Mouse (Mus musculus) gastrocnemius, postnatal 36 days (tissue): ENCODE measurements at regions not wholly inside any gene's neighbourhood (a gene's known extent, or its start where the extent isn't known, plus 50 kb on each side); places are given as distances from the start of the nearest gene placed in this dataset.

ENCODE experiments used
- DNase-seq, 2 experiments: peaks; one replicate each; pipeline ENCODE4 v3.0.0; 2022
- intact Hi-C: fragments of 180-260 bp; cut with DNase I; formaldehyde crosslinking; loops from one replicate; pipeline ENCODE4 v1.15.1; 2025

DNA sequence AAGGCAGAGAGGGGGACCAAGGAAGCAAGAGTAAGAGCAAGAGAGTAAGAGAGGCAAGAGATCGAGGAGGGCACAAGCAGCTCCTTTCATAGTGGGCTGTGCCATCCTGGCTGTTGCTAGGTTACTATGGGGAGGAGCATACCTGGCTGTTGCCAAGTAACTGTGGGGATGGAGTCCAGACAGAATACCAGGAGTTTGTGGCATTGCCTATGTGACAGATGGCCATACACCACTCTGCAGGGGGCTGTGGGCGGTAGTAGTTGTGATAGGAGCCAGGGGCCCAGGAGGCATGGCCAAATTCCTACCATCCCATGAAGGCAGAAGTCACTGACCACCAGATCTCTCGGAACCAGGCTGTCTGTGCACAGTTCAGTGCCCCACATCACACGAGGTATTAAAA, 349.5 kb downstream of the Osr1 start:
- intact Hi-C loops, result no loop called here
- DNase-seq, result no peak

DNA sequence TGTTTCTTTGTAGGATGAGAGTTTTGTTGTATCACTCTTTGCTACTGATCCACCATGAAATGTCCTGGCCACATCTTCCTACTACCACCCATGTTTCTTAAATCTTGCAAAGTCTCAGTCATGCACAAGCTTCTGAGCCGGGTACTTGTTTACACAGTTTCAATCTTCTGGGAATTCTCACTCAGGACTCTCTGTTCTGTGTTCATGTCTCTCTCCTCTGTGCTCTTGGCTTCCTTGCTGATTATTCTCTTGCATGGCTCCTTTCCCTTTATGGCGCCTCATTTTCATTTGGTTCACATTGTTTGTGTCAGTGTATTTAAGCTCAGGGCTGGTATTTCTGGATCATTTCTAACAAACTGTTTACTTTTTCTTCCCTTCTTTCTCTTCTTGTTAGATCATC, 350.5 kb downstream of the Osr1 start:
- DNase-seq, result no peak
- intact Hi-C loops, result no loop called here

DNA sequence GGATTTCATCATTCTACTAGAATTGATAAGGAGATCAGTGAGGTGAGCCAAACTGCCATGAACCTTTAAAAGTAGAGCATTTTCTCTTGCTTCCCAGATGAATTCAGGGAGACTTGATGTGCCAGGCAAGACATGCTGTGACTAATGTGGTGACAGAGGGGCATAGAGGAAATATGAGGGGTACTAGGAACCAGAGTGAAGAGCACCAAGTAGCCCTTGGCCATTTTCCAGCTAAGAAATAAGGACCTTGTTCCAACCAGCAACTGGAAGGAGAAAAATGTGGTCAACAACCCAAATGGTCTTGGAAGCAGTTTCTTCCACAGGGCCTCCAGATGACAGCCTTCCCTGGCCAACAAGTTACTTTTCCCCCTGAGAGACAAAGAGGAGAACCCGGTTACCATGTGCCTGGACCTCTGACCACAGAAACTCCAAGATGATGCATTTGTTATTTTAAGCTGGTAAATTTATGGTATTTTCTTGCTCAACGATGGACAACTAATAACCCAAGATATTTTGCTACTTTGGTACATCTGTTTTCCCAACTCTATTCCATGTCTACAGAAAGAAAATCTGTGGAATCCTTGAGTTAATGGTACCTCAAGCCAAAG, 351.8 kb downstream of the Osr1 start:
- intact Hi-C loops, result no loop called here

DNA sequence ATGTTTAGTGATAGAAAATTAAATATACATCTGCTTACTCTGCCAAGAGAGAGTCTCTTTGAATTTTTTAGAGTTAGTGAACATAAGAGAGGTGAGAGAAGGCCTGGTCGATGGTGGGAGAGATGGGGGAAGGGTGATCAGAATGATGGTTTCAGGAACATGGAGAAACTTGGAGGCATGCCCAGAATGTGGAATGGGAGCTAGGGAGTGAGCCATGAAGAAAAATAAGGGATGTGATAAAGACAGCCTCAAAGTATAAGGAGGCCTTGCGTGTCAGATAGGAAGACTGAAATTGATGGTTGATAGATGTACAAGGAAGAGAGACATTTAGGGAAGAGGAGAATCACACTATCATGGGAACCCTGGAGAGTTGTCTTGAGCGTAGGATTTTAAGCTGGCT, 354.6 kb downstream of the Osr1 start:
- intact Hi-C loops, result no loop called here

More for the DNA sequence above, 351.8 kb downstream of the Osr1 start:
- DNase-seq, result no peak

DNA sequence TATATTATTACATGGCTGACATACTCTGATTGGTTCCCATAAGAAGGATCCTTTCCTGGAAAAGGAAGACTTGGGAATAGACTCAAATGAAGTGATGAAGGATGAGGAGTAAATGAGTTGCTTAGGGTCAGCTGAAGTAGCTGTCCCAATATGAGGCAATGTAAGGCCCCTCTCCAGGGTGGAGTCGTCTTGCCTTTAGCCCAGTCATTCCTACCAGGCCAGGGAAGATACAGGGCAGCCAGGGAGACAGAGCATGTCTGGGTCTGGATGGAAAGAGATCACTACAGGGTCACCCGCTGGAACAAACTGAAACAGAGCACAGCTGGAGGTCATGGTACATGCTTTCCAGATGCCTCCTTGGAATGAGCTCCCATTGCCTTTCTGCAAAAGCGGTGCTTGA, 364.2 kb downstream of the Osr1 start:
- no peak for DNase-seq
- intact Hi-C loops, result no loop called here

More for the DNA sequence above, 354.6 kb downstream of the Osr1 start:
- DNase-seq, result no peak

DNA sequence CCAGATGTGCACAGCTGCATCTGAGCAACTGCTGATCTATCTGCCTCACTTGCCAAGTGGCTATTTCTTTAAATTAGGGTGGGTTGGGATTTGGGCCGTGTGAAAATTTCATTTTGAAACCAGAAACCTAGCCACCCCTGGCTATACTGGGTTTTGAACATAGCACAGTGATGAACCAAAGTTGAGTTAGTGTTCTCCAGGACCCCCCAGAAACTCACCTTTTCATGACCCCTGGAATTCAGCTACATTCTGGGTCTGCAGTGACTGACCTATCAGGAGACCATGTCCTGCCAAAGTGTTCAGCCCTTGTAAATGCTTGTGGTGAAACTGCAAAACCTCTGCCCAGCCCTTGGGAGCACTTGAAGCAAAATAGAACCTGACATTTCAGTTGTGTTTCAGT, 371.4 kb downstream of the Osr1 start:
- intact Hi-C loops, result no loop called here

DNA sequence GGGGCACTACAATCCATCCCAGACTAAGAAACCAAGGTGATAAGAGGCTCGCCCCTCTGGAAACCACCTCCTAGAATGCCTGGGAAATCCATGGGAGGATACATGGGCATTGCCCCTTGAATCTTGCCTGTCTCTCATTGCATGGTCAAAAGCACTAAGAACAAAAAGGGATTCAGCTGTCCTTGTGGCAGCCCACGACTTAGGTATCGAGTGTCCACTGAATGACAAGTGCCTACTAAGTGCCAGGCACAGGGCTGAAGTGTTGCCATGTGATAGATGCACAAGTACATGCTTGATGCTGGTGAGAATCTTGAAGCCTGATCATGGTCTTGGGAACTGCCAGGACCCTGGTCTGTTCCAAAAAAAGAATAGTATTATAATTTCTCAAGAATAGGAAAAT, 371.9 kb downstream of the Osr1 start:
- intact Hi-C loops, result no loop called here
- DNase-seq, result no peak

More for the DNA sequence above, 371.4 kb downstream of the Osr1 start:
- DNase-seq, result no peak

DNA sequence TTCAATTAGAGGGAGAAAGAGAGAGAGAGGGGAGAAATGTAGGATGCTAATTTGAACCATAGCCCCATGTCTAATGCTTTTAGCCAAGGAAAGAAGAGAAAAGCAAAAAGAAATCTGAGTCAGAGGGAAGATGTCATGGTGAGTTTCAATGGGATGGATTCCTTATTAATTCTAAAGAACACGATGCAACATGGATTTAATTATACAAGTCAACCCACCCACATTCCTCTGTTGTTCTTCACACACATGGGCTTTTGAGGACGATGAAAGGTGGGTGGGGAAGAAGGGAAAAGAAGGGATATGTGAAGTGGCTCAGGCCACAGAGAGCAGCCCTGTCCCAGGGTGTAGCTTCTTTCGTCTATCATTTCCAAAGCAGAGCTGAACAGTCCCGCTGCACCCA, 378.9 kb downstream of the Osr1 start:
- intact Hi-C loops, result no loop called here
- DNase-seq, result no peak

DNA sequence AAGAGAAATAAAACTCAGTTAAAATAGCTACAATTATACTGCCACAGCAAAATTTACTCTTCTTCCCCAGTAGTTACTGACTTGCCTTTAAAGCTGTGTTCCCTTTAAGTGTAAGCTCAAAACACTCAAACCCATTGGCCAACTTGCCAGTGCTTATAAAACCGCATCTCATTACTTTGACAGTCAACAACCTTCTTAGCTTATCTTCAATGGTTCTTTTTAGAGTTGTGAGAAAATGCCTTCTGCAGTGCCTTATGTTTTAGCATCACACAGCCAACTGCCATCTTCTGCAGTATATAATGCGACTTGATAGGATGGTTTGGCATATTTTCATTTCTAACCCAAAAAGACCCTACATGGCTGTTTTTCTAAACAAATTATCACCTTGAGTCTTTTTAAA, 382.5 kb downstream of the Osr1 start:
- intact Hi-C loops, result no loop called here
- no peak for DNase-seq

DNA sequence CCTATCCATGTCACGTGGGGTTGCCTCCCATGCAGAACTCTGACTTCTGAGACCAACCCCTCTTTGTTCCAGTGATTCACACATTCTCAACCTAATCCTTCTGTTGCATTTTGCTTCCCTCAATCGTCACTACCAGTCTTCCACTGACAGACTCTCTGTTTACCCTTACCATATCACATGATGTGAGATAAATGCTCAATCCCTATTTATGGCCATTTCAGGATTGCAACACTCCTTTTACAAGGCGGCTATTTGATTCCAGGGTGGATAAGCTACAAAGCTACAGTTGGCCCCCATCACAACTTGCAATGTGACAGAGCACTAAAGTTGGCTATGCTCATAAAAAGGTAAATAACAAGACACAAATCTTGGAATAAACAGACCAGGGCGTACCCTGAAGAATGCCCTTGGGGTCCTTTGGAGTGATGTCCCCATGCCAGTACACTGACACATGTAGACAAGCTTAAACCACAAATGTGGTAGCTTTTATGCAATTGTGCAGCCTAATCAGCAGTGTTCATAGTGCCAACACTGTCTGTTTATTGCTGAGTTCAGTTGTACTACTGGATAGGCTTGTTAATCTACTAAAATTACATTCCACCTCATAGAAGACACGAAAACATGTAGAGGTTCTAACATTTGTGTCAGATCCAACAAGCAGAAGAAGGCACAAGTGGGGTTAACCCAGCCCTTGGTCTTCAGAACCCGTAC, 384.4 kb downstream of the Osr1 start:
- DNase-seq, result no peak
- intact Hi-C loops, result no loop called here

DNA sequence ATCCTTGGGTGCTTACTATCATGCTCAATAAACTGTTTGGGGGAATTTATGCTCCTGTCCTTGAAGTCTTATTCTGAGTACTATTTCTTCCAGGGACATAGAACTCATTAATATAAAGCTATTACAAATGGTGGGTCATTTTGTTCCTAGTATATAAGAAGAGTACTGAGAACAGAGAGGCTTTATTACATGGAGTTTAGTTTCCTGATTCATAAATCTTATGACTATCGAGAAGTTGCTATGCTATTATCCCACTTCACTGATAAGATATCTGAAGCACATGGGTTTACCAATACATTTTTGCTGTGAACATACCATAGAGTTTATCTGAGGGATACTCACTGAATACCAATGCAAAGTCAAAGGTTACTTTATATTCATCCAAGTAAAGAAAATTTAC, 399.5 kb downstream of the Osr1 start:
- DNase-seq, result no peak
- intact Hi-C loops, result no loop called here

DNA sequence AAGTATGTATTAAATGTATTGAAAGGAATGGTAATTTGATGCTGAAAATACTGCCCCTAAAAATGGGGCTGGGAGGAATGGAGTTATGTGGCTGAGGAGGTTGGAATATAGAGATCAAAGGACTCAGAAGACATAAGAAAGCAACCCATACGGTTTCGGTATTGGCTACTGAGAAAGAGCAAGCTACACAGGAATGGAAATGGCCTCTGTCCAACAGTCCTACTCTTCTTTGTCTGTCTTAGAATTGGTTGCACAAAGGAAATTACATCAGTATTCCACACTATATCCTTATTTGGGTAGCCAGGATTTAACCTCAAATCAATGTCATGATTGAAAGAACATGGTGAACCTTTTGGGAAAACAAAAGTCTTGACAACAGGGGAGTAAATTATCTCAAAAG, 399.0 kb upstream of the Nt5c1b start:
- DNase-seq, result no peak
- intact Hi-C loops, result no loop called here

DNA sequence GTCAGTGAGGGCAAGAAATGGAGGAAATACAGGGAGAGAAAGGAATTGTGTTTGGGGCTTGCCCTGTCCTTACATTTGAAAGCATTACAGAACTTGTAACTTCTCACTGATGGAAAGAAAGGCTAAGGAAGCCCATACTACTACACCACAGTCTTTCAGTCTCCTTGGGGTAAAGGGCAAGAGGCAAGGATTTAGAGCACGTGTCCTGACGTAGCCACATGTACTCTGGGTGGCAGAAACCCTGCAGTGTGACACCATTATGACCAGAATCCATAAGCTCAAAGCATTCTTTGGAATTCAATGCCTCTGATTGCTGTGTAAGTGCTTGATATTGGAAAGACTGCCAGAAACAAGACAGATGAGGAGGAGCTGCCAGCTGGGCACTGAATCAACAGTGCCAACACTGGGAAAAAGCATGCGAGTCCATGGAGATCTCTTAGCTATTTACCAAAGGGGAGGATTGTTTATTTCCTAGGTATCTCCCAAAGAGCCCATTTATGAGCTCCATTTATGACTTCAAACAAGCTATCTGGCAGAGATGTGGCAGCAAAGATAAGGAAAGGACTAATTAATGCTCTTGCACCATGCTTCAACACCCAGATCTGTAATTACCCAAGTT, 391.2 kb upstream of the Nt5c1b start:
- no peak for DNase-seq

DNA sequence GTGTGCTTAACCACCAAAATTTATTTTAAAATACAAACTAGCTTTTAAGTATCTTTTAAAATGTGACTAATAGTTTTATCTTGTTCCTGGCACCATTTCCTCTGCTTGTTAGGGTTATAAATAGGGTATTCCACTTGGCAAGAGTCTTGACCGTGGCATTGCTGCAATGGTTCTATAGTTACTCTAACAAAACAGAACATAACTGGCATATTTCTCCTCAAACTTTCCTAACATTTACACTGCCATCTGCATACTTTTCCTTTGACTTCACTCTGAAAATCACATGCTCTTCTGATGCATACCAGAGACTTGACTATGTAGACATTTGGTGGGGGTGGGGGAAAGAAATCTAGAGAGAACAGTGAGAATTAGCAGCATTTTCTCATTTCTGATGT, 390.7 kb upstream of the Nt5c1b start:
- no peak for DNase-seq
- intact Hi-C loops, result no loop called here

More for the DNA sequence above, 391.2 kb upstream of the Nt5c1b start:
- intact Hi-C loops, result no loop called here

DNA sequence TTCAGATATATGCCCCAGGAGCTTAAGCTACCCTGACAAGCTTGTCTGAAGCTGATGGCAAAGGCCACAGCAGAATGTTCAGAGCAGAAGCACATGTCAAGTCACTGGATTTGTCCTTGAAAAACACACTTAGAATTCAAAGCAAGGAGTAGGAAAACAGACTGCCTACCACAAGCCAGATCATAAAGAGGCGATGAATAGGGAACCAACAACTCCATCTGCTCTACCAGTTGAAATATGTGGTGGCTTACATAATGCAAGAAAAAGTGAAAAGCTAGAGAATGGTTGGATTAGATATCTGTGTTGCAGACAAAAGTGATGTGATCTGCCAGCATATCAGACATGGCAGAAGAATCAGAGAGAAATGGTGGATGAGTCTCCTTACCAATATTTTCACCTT, 378.5 kb upstream of the Nt5c1b start:
- DNase-seq, result no peak
- intact Hi-C loops, result no loop called here

DNA sequence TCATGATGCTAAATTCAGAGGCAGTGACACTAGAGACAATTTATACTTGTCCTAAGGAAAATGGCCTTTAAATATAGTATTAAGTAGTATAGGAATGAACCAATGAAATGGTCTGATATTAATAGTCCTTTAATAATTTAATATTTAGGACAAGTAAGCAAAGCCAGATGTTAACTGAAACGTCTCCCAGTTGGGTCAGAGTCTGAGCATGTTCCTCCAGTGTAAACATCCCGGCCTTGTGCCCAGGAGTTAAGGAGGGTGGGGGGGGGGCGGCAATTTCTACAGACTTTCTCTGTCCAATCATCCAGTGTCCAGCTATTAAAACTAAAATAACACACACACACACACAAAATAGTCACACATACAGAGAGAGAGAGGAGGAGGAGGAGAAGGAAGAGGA, 374.1 kb upstream of the Nt5c1b start:
- intact Hi-C loops, result no loop called here
- DNase-seq, result no peak

DNA sequence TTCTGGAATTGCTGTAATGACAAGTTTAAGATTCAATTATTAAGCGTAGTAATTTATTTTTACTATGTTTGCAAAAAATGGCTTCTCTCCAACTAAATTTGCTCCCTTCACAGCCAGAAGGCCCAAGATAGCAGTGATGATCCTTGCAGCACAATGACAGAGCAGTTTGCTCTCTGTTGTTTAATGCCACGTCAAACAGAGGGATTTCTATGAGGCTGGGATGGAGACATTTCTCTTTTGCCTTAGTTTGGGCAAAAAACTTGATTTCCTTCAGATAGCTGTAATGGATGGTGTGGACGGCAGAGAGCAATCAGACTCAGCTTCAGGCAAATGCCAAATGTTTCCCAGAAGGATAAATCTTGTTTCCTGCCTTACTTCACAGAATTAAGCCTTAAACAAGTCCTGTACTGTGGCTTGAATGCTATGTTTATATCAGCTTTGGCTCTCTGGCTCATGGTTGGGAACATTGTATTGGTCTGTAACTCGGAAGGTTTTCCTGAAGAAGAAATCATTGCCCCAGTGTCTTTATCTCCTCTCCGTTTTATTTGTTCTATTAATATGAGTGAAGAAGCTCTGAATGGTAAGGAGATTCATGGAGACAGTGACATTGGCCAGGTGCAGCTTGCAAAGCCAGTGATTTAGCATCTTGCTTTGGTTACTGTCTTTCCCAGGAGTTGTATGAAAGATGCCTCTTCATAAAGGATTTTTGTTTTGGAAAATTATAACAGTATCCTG, 373.2 kb upstream of the Nt5c1b start:
- DNase-seq, result no peak
- intact Hi-C loops, result no loop called here

DNA sequence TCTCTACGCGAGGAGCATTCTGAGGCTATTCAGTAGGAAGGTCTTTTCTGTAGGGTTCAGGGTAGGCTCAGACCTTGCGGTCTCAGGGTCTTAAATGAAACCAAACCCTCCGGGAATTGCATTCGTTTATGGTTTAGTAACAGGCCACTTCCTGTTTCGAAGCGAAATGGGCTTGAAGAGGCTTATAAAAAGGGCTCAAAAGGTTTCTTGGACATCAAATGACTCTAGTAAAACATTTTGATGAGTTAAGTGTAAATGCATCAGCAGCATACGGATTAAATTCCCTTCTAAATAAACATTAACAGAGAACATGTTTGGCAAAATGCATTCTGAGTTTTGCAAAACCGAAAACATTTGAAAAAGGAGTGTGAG, 372.6 kb upstream of the Nt5c1b start:
- no peak for DNase-seq
- intact Hi-C loops, result no loop called here

DNA sequence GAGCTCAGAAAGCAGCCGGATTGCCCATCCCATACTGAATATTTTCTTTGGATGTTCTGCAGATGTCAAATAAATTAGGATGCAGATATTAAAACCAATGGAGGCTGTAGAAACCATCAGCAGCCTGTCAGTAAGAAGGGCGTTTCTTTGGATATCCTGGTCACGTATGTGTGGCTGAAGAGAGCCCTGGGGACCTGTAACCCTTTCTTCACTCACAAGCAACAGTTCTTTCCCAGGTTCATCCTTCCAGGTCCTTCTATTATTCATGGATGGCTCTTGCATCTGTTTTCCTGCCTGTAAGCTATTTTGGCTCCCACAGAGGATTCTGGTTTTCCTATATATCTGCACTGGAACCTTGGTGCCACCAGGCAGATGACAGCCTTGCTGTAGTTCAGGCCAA, 372.2 kb upstream of the Nt5c1b start:
- intact Hi-C loops, result no loop called here
- no peak for DNase-seq

DNA sequence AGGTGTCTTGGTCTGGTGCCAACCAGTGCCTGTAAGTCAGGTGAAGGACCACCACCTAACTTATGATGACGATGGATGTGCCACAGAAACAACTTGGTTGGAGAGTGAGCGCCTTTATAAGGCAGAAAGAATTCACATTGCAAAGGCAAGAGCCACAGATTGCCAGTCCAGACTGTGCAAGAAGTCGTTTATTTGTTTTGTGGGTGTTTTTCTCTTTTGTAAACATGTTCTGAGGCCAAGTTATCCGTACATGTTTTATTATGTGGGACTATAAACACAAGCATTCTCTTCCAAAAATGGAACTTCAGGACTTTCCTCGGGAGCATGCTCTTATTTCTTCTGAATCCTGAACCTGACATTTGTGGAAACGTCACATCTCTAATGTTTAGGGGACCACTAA, 369.8 kb upstream of the Nt5c1b start:
- intact Hi-C loops, result no loop called here
- DNase-seq, result no peak

DNA sequence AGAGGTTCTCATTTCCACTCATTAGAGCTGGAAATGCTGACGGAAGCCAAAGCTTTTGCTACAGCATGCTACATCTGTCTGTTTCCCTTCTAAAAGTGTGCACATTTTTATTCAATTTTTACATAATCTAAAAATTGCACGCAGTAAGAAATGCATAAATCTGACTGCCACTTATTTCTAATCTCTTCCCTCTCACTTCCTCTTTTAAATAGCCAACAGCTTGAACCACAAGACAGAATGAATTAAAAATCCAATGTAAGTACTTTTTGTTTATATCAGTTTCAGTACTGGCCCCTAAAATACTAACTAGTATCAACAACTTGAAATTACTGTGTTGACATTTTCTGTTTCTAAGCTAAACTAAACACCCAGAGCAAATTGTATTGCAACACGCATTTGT, 361.3 kb upstream of the Nt5c1b start:
- intact Hi-C loops, result no loop called here

More for the DNA sequence above, 361.3 kb upstream of the Nt5c1b start:
- no peak for DNase-seq
